Mouse (Mus musculus) stomach, embryonic 14.5 days (tissue): ENCODE data around the gene Tex48. TPM values are rescaled to one million over a fixed set of nuclear protein-coding genes. Genes with fewer than 3 reads are reported as not detected.

Source experiments
- ATAC-seq: fragments of 200-750 bp; cut with Nextera tagmentation; 2 replicates; pipeline ENCODE4 v1.8.0; 2017; ENCODE audit warnings: low read depth, moderate TSS enrichment; ENCODE audit not compliant: insufficient number of reproducible peaks, insufficient read depth, low FRiP score
- H3K27ac ChIP-seq: fragments of 300-500 bp; sonication (generic); 2 replicates; pipeline ENCODE4 v1.5.1; 2014; ENCODE audit warnings: mild to moderate bottlenecking, low read length, moderate library complexity, mixed read lengths
- H3K27me3 ChIP-seq: fragments of 300-500 bp; sonication (generic); 2 replicates; pipeline ENCODE4 v1.6.1; 2014; ENCODE audit warnings: low read length, control low read depth, mixed read lengths; ENCODE audit not compliant: control insufficient read depth, insufficient read depth
- H3K36me3 ChIP-seq: fragments of 300-500 bp; sonication (generic); 2 replicates; pipeline ENCODE4 v1.6.1; 2014; ENCODE audit warnings: mild to moderate bottlenecking, control low read depth, low read length, moderate library complexity, mixed read lengths; ENCODE audit not compliant: control insufficient read depth, insufficient read depth
- H3K4me1 ChIP-seq: fragments of 300-500 bp; sonication (generic); 2 replicates; pipeline ENCODE4 v1.6.1; 2014; ENCODE audit warnings: low read length, control low read depth, mixed read lengths; ENCODE audit not compliant: control insufficient read depth, insufficient read depth
- H3K4me2 ChIP-seq: fragments of 300-500 bp; sonication (generic); replicated peaks from 2 replicates; pipeline ENCODE4 v1.6.1; 2014; ENCODE audit warnings: low read depth, low read length, control low read depth
- H3K4me3 ChIP-seq: fragments of 300-500 bp; sonication (generic); 2 replicates; pipeline ENCODE4 v1.5.1; 2014; ENCODE audit warnings: low read depth, low read length, control low read depth
- H3K9ac ChIP-seq: fragments of 300-500 bp; sonication (generic); replicated peaks from 2 replicates; pipeline ENCODE4 v1.6.1; 2014; ENCODE audit warnings: low read depth, mild to moderate bottlenecking, control low read depth, low read length, moderate library complexity, mixed read lengths
- H3K9me3 ChIP-seq: fragments of 300-500 bp; sonication (generic); 2 replicates; pipeline ENCODE4 v1.6.1; 2016; ENCODE audit warnings: low read depth, low read length, control low read depth; ENCODE audit not compliant: control insufficient read depth
- WGBS: fragments of 180-500 bp; shearing (Covaris S2); extraction: QIAGEN DNeasy Blood & Tissue Kit; methylation state at CpG from one replicate; pipeline ENCODE4 v1.1.7; 2014; 5-methylcytosine and 5-hydroxymethylcytosine counted together
- polyA plus RNA-seq: library from polyadenylated mRNA; unstranded; fragments of >200 nt; fragmentation: Nextera tagmentation; extraction: Ambion mirVana; gene quantifications from 2 replicates; pipeline ENCODE4 v1.2.1, GENCODE M21; 2014

Gene Tex48
- polyA plus RNA-seq, 1 experiment from 2014 or later, result not detected

GRCm38 (mm10) chr4:63605545-63605944 lies 16.7 kb downstream of the Tex48 start:
- WGBS, result 93% methylated on average over 3 of the region's 3 CpGs
- H3K9me3 ChIP-seq, result no peaks in the 10 kb centered on the region
- H3K27ac ChIP-seq, result no peak overlapping the region
- ATAC-seq, result no peak
- no peaks in the 10 kb centered on the region for H3K4me1 ChIP-seq
- no peak overlapping the region for H3K4me3 ChIP-seq
- H3K36me3 ChIP-seq, result no peaks in the 10 kb centered on the region
- no peak overlapping the region for H3K9ac ChIP-seq
- no peaks in the 10 kb centered on the region for H3K27me3 ChIP-seq
- H3K4me2 ChIP-seq, result no peak overlapping the region

GRCm38 (mm10) chr4:63604945-63605344 lies 17.3 kb downstream of the Tex48 start, which contains the start of gene Gm11213:
Gene Gm11213, minus strand, starts transcription at chr4:63605261.
- Histone ChIP-seq H3K9me3 (no peaks in the 10 kb centered on the region), H3K27ac (no peak within 1 kb of the TSS), H3K9ac (no peak within 1 kb of the TSS), H3K27me3 (no peaks in the 10 kb centered on the region), H3K4me3 (no peak within 1 kb of the TSS), H3K4me1 (no peaks in the 10 kb centered on the region), H3K36me3 (no peaks in the 10 kb centered on the region), H3K4me2 (no peak within 1 kb of the TSS)
- 88% methylated on average over 3 of the region's 3 CpGs for WGBS
- no peak for ATAC-seq

DNA sequence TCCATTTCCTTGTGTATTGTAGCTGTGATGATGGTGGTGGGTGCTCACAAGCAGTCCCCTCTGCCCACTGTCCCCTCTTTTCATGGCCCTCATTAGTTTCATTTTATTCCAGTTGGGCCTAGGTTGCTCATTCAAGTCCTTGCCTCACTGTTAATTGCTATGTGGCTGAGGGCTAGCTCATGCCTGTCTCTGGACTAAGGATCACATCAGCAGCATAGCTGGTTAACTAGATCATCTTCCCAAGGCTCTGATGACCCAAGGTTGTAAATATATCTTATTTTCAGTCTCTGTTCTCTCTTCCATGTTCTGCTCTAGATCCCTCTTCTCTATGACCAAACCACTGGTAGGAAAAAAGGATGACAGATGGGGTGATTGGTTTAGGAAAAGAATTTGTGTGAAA lies 21.0 kb downstream of the Tex48 start:
- Histone ChIP-seq H3K9ac (no peak overlapping the region), H3K9me3 (no peaks in the 10 kb centered on the region), H3K4me2 (no peak overlapping the region), H3K27me3 (no peaks in the 10 kb centered on the region), H3K4me3 (no peak overlapping the region), H3K36me3 (no peaks in the 10 kb centered on the region), H3K27ac (no peak overlapping the region), H3K4me1 (no peaks in the 10 kb centered on the region)
- no peak for ATAC-seq

- peak; percentile 78; the same call in 1 of the 2 replicates for ATAC-seq
- 64% methylated on average over 6 of the region's 6 CpGs for WGBS
Observed at GRCm38 (mm10) chr4:63600786-63601185, 21.4 kb downstream of the Tex48 start.

DNA sequence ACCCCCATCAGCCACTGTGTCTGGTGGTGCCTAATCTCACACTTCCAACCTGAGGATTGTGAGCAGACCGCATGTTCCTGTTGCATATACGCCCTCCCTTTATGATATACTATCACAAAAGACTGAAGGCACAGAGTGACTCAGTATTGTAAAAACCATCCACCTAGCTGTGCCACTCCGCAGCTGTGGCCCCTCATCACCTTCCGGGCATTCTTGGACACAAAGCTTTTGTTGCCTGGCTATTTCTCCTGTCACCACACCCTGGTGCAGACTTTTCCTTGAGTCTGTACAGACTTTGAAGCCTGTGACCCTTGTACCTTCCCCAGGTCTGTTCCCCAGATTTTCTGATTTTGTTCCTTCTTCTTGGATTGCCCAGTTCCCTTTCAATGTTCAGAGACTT lies 26.2 kb downstream of the Tex48 start:
- H3K4me2 ChIP-seq, result no peak overlapping the region
- 93% methylated on average over 4 of the region's 4 CpGs for WGBS
- ATAC-seq, result no peak
- no peak overlapping the region for H3K9ac ChIP-seq
- no peaks in the 10 kb centered on the region for H3K27me3 ChIP-seq
- no peaks in the 10 kb centered on the region for H3K9me3 ChIP-seq
- 0 out of 2 replicates have a peak, but pooled peaks cover 11% of the 10 kb centered on the region for H3K4me1 ChIP-seq
- no peak overlapping the region for H3K4me3 ChIP-seq
- no peaks in the 10 kb centered on the region for H3K36me3 ChIP-seq
- no peak overlapping the region for H3K27ac ChIP-seq

More at GRCm38 (mm10) chr4:63600786-63601185, 21.4 kb downstream of the Tex48 start:
- Histone ChIP-seq H3K4me2 (no peak overlapping the region), H3K9ac (no peak overlapping the region), H3K27ac (no peak overlapping the region), H3K4me1 (no peaks in the 10 kb centered on the region), H3K9me3 (no peaks in the 10 kb centered on the region), H3K4me3 (no peak overlapping the region), H3K36me3 (no peaks in the 10 kb centered on the region), H3K27me3 (no peaks in the 10 kb centered on the region)

DNA sequence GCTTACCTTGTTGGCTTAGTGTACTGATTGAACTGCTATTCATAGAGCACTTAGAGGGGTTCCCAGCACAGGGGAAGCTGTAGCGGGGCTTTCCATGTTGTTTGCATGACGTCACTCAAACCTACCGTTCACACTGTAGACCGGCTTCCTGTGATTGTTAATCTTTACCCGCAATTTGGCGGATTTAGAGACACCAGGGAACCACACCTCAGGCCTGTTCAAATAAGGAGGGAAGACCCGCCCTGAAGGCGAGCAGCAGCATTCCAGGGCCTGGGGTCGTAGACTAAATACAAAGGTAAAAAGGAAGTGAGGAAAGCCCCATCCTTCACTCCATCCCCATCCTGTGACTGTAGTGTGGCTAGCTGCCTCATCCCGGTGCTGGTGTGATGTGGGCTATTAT lies 27.0 kb downstream of the Tex48 start:
- H3K4me1 ChIP-seq, result 0 out of 2 replicates have a peak, but pooled peaks cover 11% of the 10 kb centered on the region
- H3K27ac ChIP-seq, result no peak overlapping the region
- H3K4me2 ChIP-seq, result no peak overlapping the region
- H3K9ac ChIP-seq, result no peak overlapping the region
- no peak overlapping the region for H3K4me3 ChIP-seq
- no peaks in the 10 kb centered on the region for H3K36me3 ChIP-seq
- 43% methylated on average over 10 of the region's 10 CpGs for WGBS
- H3K27me3 ChIP-seq, result no peaks in the 10 kb centered on the region
- no peaks in the 10 kb centered on the region for H3K9me3 ChIP-seq
- ATAC-seq, result 0 out of 2 replicates have a peak, but pooled peaks have one; percentile 44

GRCm38 (mm10) chr4:63594459-63595110 lies 27.6 kb downstream of the Tex48 start:
- WGBS, result 46% methylated on average over 5 of the region's 5 CpGs
- Histone ChIP-seq H3K27me3 (no peaks in the 10 kb centered on the region), H3K27ac (no peak overlapping the region), H3K4me1 (0 out of 2 replicates have a peak, but pooled peaks cover 11% of the 10 kb centered on the region), H3K36me3 (no peaks in the 10 kb centered on the region), H3K9me3 (no peaks in the 10 kb centered on the region), H3K9ac (no peak overlapping the region), H3K4me3 (no peak overlapping the region), H3K4me2 (no peak overlapping the region)
- ATAC-seq, result no peak

DNA sequence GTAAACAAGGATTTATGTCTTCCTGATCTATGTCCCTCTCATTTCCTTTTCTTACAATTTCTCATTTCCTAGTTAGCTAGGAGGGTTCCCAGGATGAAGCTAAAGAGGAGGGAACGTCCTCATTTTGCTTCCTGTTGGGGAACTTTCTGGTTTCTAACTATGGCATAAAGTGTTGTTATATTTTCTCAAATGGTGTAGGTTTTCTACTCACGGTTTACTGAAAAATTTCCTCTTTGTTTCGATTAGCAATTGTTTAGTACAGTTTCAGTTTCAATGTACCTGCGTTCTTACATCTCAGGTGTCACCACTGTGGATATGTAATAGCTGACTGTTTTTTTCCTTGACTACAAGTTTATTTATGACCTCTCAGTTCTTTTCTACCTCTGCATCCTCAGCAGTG lies 31.7 kb downstream of the Tex48 start:
- 0 out of 2 replicates have a peak, but pooled peaks cover 11% of the 10 kb centered on the region for H3K4me1 ChIP-seq
- H3K9me3 ChIP-seq, result no peaks in the 10 kb centered on the region
- WGBS, result 84% methylated on average over 4 of the region's 4 CpGs
- H3K27me3 ChIP-seq, result no peaks in the 10 kb centered on the region
- no peak overlapping the region for H3K9ac ChIP-seq
- no peaks in the 10 kb centered on the region for H3K36me3 ChIP-seq
- no peak overlapping the region for H3K4me2 ChIP-seq
- no peak for ATAC-seq
- H3K27ac ChIP-seq, result no peak overlapping the region
- H3K4me3 ChIP-seq, result no peak overlapping the region

DNA sequence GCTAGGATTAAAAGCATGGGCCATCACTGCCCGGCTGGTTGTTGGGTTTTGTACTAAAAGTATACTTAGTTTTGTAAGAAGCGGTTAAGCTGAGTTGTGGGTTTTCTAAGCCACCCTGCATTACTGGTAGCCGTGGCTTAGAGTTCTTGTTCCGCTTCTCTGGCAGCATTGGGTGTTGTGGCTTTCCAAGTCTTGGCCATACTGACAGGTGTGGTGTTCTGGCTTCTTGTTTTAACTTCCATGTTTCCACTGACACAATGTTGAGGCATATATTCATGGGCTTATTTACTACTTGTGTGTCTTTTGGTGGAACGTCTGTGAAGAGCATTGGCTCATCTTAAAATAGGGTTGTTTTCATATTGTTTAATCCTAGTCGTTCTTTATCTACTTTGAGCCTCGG lies 32.2 kb downstream of the Tex48 start:
- 88% methylated on average over 7 of the region's 7 CpGs for WGBS
- no peak for ATAC-seq
- H3K4me1 ChIP-seq, result 0 out of 2 replicates have a peak, but pooled peaks cover 7% of the 10 kb centered on the region
- no peak overlapping the region for H3K9ac ChIP-seq
- no peaks in the 10 kb centered on the region for H3K27me3 ChIP-seq
- no peaks in the 10 kb centered on the region for H3K36me3 ChIP-seq
- H3K9me3 ChIP-seq, result no peaks in the 10 kb centered on the region
- H3K4me2 ChIP-seq, result no peak overlapping the region
- H3K4me3 ChIP-seq, result no peak overlapping the region
- no peak overlapping the region for H3K27ac ChIP-seq
